Mouse (Mus musculus) adrenal gland, postnatal 14 days (tissue): ENCODE results near the gene Gpr26. TPM values are rescaled to one million over a fixed set of nuclear protein-coding genes. Genes with fewer than 3 reads are reported as not detected.

Source experiments
- DNase-seq: peaks from one replicate; pipeline ENCODE4 v3.0.0; 2021; ENCODE audit warnings: mixed read lengths
- long read RNA-seq, 2 experiments: library from polyadenylated mRNA; stranded (forward); transcript quantifications; one replicate each; pipeline ENCODE4 v2.0.0; 2021
- total RNA-seq: library from RNA; stranded (reverse); gene quantifications from 2 replicates; pipeline ENCODE4 v1.2.3, GENCODE M21; 2021

Gpr26 gene
- total RNA-seq: 0.04 TPM in 1 of 2 replicates, not detected in the other
- long read RNA-seq, experiment 1: 0 reads
- long read RNA-seq, experiment 2: 0 reads

DNA sequence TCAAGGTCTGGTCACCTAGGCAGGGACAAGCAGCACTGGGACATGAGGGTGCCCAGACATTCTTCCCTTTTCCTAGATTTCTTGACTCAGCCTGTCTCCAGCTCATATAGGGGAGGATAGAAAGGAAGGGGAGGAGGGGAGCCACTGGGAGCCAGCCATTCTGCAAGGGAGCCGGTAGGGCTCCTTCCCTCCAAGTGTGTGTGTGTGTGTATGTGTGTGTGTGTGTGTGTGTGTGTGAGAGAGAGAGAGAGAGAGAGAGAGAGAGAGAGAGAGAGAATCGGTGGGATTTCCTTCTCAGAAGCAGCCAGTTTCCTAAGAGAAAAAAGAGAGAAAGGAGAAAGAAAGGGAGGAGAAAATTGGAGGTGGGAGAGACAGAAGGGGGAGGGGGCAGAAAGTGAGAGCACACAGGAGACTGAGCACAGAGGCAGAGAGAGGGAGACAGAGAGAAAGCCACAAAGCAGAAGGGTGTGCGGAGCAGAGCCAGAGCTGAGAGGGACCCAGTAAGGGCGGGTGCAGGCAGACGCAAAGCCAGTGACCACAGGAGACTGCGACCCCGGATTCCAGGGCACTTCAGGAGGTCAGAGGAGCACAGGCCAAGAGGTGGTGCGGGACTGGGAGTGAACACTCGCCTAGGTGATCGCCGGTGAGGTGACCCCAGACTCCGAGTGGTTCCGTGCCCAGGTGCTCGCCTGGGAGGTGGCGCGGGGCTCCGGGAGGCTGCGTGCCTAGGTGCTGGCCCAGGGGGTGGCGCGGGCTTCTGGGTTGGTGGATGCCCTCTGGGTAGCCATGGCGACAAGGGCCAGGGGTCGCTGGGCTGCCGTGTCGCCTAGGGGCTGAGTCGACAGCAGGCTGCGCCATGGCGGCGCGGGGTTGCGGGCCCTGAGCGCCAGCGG lies at the start of gene Gpr26:
Gpr26 (plus strand) TSS at position 438 of the 893 bp plus-strand sequence.
- DNase-seq: no peak

DNA sequence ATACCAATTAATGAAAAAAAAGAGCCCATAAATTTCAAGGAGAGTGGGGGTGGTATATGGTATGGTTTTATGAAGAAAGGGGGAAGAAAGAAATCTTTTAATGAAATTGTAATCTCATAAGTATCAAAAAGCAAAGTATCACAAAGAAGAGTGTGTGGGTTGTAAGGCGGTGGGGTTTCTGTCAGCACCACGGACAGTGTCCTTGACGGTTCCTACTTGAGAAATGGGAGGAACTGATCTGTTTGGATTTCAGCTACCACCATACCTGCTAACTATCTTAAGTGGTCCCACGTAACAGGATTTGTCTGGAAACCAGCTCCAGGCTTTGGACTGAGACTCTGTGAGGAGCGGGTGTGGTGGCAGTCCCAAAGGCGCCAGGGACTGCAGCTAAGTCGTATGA lies 48.9 kb upstream of the Gpr26 start:
- no peak for DNase-seq

DNA sequence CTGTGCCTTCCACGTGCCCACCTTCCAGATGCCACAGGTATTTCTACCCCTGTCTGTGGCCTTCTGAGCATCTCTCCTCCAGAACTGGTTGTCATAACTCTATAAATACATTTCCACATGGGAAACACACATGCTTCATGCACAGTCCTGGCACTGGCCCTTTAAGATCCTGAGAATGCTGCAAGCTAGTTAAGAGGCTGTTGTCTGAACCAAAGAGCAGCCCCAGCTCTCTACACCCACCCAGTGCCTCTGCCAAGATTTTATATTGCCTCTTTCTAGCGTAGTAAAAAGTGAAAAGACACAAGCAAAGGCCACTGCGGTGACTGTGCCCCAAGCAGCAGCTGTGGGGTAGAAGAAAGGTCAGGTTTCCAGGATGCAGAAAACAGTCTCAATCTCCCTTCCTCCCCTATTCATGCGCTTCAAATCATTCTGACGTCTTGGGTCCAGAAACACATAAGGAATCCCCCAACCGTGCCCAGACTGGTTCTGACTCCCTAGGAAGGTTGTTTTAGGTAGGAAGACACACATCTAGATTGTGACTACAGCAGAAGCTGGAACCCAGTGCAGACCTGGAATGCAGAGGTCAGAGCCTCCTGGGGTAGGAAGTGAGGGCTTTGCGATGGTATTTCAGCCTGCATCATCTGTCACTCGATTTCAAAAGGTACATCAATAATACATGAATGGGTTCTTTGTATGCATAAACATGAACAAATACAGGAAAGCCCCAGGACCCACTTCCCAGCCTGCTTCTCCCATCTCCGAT lies 38.8 kb upstream of the Gpr26 start:
- no peak for DNase-seq

DNA sequence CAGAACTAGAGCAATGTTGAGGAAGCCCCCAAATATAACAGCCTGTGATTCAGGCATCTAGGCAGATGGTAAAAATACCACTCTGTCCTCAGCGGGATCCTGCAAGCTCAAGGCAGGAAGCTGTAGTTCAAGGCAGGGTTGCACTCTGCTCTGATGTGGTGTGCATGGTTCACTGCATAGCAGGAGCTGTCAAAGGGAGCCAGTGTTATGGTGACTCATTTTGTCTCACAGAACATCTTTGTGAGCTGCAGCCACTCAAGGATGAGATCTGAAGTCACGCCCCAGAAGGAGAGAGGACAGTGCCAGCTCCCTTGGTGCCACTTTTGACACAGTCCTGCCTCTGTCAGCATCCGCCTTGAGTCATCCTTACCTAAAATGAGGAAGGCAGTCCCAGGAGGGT lies 28.6 kb upstream of the Gpr26 start:
- no peak for DNase-seq

DNA sequence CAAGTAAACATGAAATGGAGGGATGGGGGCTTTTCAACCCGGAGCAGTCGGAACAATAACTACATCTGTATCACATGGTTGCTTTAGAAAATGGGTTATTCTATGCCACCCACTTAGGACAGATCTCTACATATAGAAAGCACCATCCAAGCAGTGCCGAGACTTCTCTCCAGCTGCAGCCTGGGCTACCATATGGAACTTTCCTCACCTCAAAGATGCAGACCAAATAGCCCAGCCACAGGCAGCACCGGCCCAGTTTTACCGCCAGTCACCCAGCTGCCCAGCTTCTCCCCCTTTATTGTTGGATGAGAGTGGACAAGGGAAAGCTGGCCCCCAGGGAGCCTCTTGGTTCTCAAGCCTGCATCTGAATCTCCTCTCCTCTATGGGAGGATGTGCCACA lies 15.1 kb upstream of the Gpr26 start:
- DNase-seq: no peak

DNA sequence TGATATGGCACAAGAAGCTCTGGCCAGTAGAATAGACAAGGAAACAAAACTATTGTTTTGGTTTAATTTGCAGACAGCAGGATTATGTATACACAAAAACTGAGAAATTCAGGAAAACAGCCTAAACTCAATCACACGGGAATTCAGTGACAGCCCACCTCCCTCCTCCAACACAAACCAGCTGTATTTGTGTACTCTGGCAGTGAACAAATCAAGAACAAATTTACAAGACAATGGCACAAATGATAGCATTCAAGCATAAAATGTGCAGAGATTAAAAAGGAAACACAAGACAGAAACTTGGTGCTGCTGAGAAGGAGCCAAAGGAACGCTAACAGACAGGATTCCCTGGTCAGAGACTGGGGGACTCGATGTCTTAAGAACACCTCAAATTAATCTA lies 12.9 kb upstream of the Gpr26 start:
- no peak for DNase-seq

DNA sequence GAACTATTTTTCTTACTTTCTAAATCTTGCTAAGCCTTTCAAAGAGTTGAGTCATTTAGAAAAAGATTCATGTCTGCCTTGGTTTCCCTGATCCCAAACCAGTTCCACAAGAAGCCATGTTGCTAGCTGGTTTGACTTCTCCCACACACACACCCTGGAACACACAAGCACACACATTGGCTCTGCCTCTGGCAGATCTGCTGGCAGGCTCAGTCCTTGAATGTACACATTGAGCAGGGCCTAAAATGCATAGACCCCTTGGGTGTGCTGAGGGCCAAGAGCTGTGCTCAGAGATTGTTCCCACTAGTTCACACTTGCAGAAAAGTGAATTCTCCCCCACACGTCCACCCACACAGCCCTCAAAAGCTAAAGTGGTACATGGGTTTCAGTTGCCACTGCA lies 7.6 kb upstream of the Gpr26 start:
- DNase-seq: no peak

DNA sequence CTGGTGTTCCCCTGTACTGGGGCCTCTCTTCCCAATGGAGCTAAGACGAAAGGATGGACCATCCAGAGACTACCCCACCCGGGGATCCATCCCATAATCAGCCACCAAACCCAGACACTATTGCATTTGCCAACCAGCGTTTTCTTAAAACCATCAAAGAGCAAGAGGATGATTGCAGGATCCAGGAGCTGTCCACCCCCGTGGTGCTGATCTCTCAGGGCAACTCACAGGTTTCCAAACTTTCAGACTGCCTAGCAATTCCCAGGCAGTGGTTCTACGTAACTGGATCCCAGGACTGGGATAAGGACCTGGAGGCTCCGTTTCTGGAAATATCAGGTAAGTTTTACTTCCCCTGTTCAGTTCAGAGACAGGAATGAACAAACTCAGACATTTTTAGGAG lies 5.7 kb upstream of the Gpr26 start:
- DNase-seq: peak; percentile 66

DNA sequence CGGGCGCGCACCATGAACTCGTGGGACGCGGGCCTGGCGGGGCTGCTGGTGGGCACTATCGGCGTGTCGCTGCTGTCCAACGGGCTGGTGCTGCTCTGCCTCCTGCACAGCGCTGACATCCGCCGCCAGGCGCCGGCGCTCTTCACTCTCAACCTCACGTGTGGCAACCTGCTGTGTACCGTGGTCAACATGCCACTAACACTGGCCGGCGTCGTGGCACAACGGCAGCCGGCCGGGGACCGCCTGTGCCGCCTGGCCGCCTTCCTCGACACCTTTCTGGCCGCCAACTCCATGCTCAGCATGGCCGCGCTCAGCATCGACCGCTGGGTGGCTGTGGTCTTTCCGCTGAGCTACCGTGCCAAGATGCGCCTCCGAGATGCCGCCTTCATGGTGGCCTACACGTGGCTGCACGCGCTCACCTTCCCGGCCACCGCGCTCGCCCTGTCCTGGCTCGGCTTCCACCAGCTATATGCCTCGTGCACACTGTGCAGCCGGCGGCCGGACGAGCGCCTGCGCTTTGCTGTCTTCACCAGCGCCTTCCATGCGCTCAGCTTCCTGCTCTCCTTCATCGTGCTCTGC lies 745 bp downstream of the Gpr26 start:
- DNase-seq: no peak

DNA sequence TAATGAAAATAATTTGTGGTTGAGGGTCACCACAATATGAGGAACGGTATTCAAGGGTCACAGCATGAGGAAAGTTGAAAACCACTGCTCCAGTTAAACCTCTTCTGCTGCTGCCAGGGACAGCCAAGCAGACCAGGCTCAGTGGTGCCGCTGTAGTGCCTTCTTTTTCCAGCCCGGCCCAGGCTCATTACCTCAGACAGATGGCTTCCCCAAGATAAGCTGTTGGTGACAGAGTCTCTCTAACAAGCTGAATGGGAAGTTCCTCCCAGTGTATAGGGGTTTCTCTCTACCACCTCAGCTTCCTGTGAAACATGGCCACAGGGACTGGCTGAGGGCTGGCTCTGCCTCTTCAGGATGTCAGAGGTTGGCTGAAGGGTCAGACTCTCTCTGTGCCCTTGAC lies 4.0 kb downstream of the Gpr26 start:
- no peak for DNase-seq

DNA sequence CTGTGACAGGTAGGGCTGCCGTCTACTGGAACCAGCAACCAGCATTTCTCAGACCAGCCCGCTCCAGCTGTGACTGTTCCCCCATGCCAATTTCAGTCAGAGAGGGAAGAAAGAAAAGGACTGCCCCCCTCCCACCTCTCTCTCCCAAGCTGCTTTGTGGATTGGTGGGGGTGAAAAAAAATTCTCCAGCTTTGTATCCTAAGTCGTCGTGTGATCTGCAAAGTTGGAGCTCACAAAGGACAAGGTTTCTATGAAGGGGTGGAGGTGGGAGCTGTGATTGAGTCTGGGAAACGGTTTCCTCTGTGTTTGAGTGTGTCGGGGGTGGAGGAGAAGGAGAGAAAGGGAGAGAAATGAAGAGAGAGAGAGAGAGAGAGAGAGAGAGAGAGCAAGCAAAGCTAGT lies 9.6 kb downstream of the Gpr26 start:
- no peak for DNase-seq

DNA sequence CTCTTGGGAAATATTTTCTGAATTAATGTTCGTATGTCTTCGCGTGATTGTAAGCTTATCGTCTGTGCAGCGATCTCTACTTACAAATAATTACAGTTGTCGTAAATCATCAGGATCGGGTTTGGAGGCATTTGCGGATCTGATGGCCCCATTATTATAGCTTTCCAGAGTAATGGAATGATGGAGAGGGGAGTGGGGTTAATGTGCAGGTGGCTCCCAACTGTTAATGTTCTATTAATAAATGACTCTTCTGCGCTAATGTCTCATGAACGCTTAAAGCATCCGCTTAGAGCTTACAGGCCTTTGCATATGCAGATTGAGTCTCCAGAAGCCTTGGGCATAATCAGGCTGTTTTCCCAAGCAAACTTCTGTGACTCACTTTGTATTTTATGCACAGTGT lies 12.3 kb downstream of the Gpr26 start:
- DNase-seq: no peak

DNA sequence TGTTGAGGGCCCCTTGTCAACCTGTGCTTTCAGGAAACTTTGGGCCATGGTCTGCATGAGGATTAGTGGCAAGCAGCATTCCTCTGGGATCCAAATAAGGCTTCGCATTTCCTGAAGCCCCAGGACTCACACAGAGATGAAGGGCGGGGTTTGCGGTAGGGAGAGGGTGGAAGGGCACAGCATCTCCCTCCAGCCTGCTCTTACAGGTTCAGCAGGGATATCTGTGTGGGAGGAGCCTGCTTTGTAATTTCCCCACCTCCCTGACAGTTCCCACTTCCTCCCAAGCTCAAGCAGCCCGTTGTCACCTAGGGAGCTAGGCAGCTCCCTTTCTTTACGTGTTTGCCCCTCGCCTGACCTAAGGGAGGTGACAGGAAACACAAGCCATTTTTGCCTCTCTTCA lies 22.8 kb downstream of the Gpr26 start:
- no peak for DNase-seq

DNA sequence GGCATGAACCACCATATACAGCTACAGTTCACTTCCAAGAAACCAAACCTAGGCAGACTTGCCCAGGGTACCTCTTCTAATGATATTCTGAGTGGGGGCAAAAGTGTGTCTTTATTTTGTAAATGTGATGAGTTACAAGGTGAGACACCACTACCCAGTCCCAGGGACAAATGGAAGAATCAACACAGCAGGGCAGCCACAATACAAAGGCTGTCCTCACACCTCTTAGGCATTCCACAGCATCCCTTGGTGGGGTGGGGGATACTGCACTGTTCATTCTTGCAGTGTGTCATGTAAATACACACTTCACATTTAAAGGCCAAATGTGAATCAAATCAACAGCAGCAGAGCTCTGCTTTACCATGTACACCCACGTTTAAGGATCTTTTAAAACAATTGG lies 26.0 kb downstream of the Gpr26 start:
- no peak for DNase-seq

DNA sequence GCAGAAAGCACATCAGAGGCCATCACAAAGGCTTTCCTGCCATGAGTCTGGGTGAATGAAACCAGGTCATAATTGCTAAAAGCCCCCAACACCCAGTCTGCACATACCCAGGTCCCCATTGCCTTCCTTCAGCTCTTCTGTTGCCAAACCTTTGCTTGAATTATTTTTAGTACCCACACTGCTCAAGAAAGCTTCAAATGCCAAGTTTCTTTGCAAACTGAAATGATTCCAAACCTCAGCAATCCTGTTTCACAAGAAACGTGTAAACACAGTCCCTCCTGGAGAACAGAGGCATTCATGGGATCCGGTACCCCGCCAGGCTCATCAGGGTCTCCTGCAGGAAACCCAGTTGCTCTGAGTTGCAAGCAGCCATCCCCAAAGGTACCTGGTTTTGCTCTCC lies 26.6 kb downstream of the Gpr26 start:
- DNase-seq: no peak

DNA sequence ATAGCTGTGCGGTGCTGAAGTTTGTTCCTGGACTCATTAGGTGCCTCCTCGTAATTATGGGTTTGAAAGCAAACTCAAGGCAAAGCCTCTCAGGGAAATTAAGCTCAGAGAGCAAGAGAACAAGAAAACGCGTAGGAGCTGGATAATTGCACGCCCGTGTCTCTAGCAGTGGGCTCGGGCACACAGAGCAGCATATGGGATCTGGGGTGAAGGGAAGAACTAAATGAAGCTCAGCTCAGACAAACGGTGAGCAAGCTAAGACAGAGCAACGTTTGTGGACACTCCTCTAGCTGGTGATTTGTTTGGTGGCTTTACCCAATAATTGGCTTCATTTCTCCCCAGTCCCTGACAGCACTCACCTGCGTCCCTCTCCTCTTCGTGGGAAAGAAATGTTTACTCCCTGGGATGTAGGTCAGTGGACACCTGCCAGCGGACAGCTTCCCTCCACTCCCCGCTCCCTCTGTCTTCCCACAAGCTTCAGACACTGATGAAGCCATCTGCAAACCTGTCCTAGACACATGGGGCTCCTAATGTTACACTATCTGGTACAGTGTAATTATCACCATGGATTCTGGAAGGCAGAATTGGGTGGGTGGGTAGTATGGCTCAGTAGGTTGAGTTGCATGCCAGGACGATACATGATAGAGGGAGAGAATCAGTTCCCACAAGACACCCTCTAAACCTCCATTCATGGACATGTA lies 39.9 kb downstream of the Gpr26 start:
- no peak for DNase-seq

DNA sequence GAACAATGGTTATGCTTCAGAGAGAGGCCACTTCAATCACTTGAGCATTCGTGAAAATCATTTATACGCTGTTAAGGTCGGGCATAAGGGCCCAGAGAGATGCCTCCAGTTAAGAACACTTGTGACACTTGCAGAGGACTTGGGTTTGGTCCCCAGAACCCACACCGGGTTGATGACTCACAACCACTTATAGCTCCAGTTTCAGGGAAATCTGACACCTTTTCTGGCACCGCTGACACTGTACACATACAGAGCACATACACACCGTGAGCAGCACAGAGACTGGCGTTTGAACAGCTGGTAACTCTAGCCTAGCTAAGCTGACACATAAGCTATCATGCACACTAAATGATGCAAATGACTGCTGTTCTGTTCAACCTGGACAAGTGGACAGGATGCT lies 42.7 kb downstream of the Gpr26 start:
- DNase-seq: no peak

DNA sequence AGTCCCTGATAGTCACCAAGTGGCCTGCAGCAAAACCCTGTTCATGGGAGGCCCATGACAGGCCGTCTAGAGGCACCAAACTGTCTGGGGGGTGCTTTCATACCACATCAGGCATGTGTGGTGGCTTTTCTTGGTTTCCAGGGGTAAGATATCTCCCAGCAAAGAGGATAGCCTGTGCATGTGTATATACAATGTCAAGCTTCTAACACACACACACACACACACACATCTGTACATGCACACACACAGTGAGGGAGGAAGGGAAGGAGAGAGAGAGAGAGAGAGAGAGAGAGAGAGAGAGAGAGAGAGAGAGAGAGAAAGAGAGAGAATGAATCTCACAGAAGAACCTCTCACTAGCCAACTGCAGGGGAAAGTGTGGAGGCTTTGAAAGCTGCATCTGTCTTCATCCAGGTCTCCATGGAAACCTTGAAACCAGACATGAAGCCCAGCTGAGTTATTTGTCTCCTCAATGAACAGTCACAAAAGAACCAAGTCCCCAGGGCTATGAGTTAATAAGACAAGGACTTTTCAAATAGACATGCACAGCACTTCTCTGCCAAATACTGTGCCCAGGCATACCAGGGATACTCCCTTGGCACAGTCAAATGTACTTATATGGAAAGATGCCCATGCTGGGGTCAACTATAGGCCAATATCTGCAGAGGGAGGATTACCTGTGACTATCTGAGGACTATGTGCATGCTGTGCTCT lies 46.9 kb downstream of the Gpr26 start:
- DNase-seq: no peak

DNA sequence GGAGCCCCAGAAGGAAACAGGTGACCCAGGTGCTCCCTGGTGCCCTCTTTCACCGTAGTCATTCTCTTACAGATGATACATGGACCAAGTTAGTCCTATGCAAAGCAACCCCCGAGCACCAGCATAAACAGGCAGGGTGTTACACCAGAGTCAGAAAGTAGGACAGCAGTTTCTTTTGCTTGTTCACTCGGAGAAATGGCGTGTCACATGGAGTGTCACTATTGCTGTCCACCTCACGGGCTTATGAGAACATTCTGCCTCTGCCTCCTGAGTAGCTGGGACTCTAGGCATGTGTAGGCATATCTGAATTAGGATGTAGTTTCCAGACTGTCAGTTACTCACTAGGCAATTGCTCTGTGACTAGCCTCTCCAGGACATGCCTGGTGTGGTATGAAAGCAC lies 47.7 kb downstream of the Gpr26 start:
- DNase-seq: no peak

DNA sequence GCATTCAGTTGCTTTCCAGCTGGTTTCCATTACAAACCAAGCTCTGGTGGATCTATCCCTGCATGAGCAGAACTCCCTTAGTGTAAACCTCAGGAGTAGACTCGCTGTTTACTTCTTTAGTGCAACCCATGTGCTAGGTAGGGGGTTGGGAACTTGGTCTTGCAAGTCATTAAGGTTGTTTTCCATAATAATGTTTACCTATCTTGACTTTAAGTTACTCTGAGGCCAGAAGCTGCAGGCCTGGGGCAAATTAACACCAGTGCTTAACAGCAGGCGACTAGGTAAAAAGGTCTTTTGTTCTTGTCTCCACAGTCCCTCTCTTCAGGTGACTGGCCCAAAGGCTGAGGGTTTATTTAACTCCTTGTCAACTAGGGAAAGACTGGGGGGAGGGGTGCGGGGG lies 48.9 kb downstream of the Gpr26 start:
- DNase-seq: no peak

DNA sequence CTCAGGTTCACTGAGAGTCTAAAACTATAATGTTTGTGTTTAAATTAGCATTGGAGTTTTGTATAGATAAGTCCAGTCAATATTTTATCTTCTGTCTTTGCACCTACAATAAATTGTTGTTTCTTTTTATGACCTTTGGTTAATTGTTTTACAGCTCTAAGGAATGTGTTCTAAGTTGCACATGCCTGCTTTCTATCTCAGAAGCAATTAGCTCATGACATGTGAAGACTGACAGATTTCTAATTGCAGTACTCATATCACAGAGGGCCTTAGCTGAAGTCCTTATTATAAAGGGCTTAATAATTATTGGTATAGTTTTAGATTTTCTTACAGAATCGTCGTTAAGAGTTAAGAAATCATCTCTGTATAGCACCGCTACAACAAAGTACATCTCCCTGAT lies 49.7 kb downstream of the Gpr26 start:
- DNase-seq: no peak

DNA sequence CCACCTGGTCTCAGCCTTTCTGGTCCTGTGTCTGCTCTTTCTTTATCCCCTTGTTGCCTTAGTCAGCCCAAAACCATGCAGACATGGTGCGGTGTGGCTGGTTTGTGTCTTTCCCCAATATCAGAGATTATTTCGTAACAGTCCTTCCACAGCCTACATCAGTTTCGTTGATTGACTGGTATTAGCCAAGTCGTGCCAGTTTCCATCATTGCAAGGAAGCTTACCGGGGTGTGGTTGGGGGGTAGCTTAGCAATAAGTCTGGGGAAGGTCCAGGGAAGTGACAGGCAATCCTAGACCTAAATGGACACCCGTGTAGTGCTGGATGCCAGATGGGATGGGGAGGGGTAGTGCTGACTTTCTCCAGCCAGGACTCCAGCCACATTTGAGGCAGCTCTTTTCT lies 59.3 kb downstream of the Gpr26 start:
- DNase-seq: no peak
